Mouse (Mus musculus): Measurements from ENCODE around the gene Mrtfa.

Gene Mrtfa

GRCm38 (mm10) chr15:80997077-80997476 is 193.5 kb downstream of the Mrtfa start:
- in situ Hi-C loops (cut with MboI, MseI): no loop called here

GRCm38 (mm10) chr15:80996090-80996835 is 194.3 kb downstream of the Mrtfa start:
- in situ Hi-C loops (cut with MboI, MseI): no loop called here

GRCm38 (mm10) chr15:80994959-80995358 is 195.6 kb downstream of the Mrtfa start:
- in situ Hi-C loops (cut with MboI, MseI): loop anchor here (5.0 kb wide), 1 partner anchor 547 kb away; no protein-coding TSS in a partner anchor

GRCm38 (mm10) chr15:80989712-80990111 is 200.8 kb downstream of the Mrtfa start:
- in situ Hi-C loops (cut with MboI, MseI): loop anchor here (5.0 kb wide), 1 partner anchor 553 kb away; no protein-coding TSS in a partner anchor

GRCm38 (mm10) chr15:80988331-80988730 is 202.2 kb downstream of the Mrtfa start:
- in situ Hi-C loops (cut with MboI, MseI): no loop called here

GRCm38 (mm10) chr15:80983264-80983663 is 207.3 kb downstream of the Mrtfa start:
- in situ Hi-C loops (cut with MboI, MseI): no loop called here

- in situ Hi-C loops (cut with MboI, MseI): no loop called here
These were observed 209.4 kb downstream of the Mrtfa start for GRCm38 (mm10) chr15:80981176-80981575.

GRCm38 (mm10) chr15:80979611-80980010 is 210.9 kb downstream of the Mrtfa start:
- in situ Hi-C loops (cut with MboI, MseI): no loop called here

GRCm38 (mm10) chr15:80977620-80978334 is 212.8 kb downstream of the Mrtfa start, which contains the start of gene Sgsm3:
TSS of gene Sgsm3 (plus strand) at chr15:80977765.
- in situ Hi-C loops (cut with MboI, MseI): no loop called here

- in situ Hi-C loops (cut with MboI, MseI): no loop called here
These were observed 214.9 kb downstream of the Mrtfa start for GRCm38 (mm10) chr15:80975666-80976065.

- in situ Hi-C loops (cut with MboI, MseI): no loop called here
These were observed 216.2 kb downstream of the Mrtfa start for GRCm38 (mm10) chr15:80974311-80974710.

GRCm38 (mm10) chr15:80969371-80969770 is 221.2 kb downstream of the Mrtfa start:
- in situ Hi-C loops (cut with MboI, MseI): no loop called here
